Comparison of ENCODE assay signal across 11 mouse cellular contexts in the genomic region with DNA sequence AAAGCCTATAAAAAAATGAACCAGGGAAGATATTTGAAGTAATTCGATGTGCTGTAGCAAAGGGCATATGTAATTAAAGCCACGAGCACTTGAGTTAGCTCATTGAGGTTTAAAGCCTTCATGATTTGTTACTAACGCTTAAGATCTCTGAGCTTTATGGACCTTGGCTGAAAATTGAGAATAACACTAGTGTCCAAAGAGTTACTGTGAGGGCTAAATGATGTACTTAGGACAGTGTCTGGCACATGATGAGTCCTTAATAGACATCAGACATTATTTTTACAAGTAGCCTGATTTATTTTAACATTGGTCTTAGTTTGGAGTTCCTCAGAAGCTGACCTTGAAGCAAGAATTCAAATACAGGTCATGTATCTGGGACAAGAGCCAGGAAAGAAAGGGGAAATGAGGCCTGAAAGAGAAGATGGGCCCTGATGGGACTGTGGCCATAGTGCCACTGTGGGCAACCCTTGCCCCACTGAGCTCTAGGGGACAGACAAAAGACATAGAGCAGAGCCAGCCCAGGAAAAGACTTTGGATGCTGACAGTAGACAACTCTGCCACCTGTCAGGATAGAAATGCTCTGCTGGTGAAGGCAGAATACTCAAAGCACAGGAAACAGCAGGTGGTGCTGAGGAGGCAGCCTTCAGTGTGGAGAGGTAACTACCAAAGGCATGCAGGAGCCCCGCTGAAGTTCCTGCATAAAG. TPM values are rescaled to one million over a fixed set of nuclear protein-coding genes. Genes with fewer than 3 reads are reported as not detected.
A peak's percentile ranks its signal among the peaks of the same experiment; 100 is the strongest.
DNase-seq lines count a peak whose midpoint lies in the region; ATAC-seq and TF ChIP-seq lines count a peak whose summit lies in the region.
"Had no signal": no experiment of that assay in that cellular context is flagged by ENCODE, and none has a peak within 500 bp of the region (broad histone marks: within the 10 kb centered on the region; RNA-seq: fewer than 3 reads in every experiment).

No protein-coding gene starts in this region.

- ATAC-seq in frontal cortex, adult (ENCODE audit: low TSS enrichment): 0 out of 2 replicates have a peak, but pooled peaks have one; percentile 64
- ATAC-seq: midbrain, embryonic 16.5 days had no signal

- no peak for DNase-seq in frontal cortex, adult 2 months (ENCODE audit: extremely low spot score in 1 of 2, low spot score in 1 of 2)
- no peak for DNase-seq in left cerebral cortex, adult 2 months (ENCODE audit: extremely low spot score in 1 of 2, low spot score in 2 of 2)
- DNase-seq in left cerebral cortex, adult 18-20 months (ENCODE audit: low spot score in 2 of 2): no peak
- peak; percentile 17 for DNase-seq in thymus, postnatal 4 days
- no peak for DNase-seq in thymus, postnatal 10 days (ENCODE audit: low spot score in 2 of 2)
- no peak for DNase-seq in adrenal gland, postnatal 14 days
- DNase-seq in layer of hippocampus, postnatal 14 days (ENCODE audit: low spot score in 2 of 2): no peak
- DNase-seq: right cerebral cortex, postnatal 14 days had no signal

- intact Hi-C loops in left cerebral cortex, adult 2 months (cut with DNase I): no loop called here

- H3K27ac ChIP-seq in left cerebral cortex, adult 2 months: no peak overlapping the region
- H3K27ac ChIP-seq: limb, embryonic 15.5 days had no signal

- no peak overlapping the region for H3K4me3 ChIP-seq in left cerebral cortex, adult 2 months
- H3K4me3 ChIP-seq: limb, embryonic 15.5 days had no signal

- TF ChIP-seq CTCF in left cerebral cortex, adult 2 months (IDR thresholded peaks at IDR 0.05): peak; percentile 13

RNA-seq across cellular contexts. Expression of a gene that starts 14.1 kb away (rescaled TPM):
- polyA plus RNA-seq in frontal cortex, adult 2 months (2012; rRNA removed): 0.97 and 1.0 TPM in 2 replicates
- 1 to 10 TPM in 1 of 2 experiments, under 1 TPM in 1; 0.88 to 1.1 TPM for total RNA-seq in left cerebral cortex, adult 2 months (2021)
- total RNA-seq in left cerebral cortex, adult 18-20 months (2021): 1 to 10 TPM in 1 of 2 experiments, under 1 TPM in 1; 0.74 to 1.0 TPM
- total RNA-seq in adrenal gland, postnatal 14 days (2021): 0.74 and 0.94 TPM in 2 replicates
- total RNA-seq in layer of hippocampus, postnatal 14 days (2021): 1 to 10 TPM; 1.1 to 1.3 TPM

RNA-seq across cellular contexts. Expression of a gene that starts 38.0 kb away (rescaled TPM):
- 148 and 157 TPM in 2 replicates for polyA plus RNA-seq in frontal cortex, adult 2 months (2012; rRNA removed)
- total RNA-seq in left cerebral cortex, adult 2 months (2021): 100 to 1,000 TPM; 154 to 157 TPM
- total RNA-seq in left cerebral cortex, adult 18-20 months (2021): 100 to 1,000 TPM; 166 to 173 TPM
- 194 and 201 TPM in 2 replicates for total RNA-seq in adrenal gland, postnatal 14 days (2021)
- 100 to 1,000 TPM; 225 to 238 TPM for total RNA-seq in layer of hippocampus, postnatal 14 days (2021)
